Mouse (Mus musculus): ENCODE data around the gene Simc1. TPM values are rescaled to one million over a fixed set of nuclear protein-coding genes. Genes with fewer than 3 reads are reported as not detected.

Gene Simc1
- polyA plus RNA-seq (2015; fragmentation: Nextera tagmentation; extraction: Ambion mirVana) = 2.0 and 2.4 TPM in 2 replicates

- Histone ChIP-seq H3K9ac (peak within 1 kb of the TSS; percentile 73), H3K36me3 (replicated peaks) (no peaks in the 10 kb centered on the region), H3K4me2 (peak within 1 kb of the TSS; percentile 100), H3K27me3 (peaks cover 37% of the 10 kb centered on the region), H3K4me1 (replicated peaks) (peaks cover 29% of the 10 kb centered on the region), H3K27ac (replicated peaks) (peak within 1 kb of the TSS; percentile 45; the same call in 1 of the 2 replicates), H3K4me3 (replicated peaks) (peak within 1 kb of the TSS; percentile 72), H3K9me3 (replicated peaks) (no peaks in the 10 kb centered on the region)
- under 1% methylated on average over 105 of the region's 105 CpGs for WGBS (ENCODE audit: insufficient replicate concordance)
- ATAC-seq (ENCODE audit: insufficient read depth) = peak; percentile 91
These were observed at the start of gene Simc1 for GRCm38 (mm10) chr13:54503604-54504521. TSS of gene Simc1 (plus strand) at chr13:54503779.

DNA sequence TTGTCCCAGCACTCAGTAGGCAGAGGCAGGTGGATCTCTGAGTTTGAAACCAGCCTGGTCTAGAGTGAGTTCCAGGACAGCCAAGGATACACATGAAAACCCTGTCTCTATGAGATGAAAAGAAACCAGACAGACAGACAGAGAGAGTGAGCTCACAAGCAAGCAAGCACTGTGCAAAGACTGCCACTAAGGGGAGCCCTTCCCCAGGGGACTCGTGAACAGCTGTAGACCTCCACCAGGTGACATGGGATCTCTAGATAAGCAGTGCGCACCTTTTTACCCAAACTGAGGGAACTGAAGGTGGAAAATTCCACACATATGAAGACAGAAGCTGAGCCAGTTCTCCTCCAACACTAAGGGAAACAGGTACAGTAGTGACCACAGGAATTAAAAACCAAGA lies 46.5 kb upstream of the Simc1 start:
- ATAC-seq (ENCODE audit: insufficient read depth) = no peak
- Histone ChIP-seq H3K4me1 (replicated peaks) (no peaks in the 10 kb centered on the region; the same call in 1 of the 2 replicates), H3K9ac (no peak overlapping the region), H3K36me3 (replicated peaks) (peaks cover 59% of the 10 kb centered on the region), H3K27ac (replicated peaks) (no peak overlapping the region), H3K9me3 (replicated peaks) (no peaks in the 10 kb centered on the region), H3K4me3 (replicated peaks) (no peak overlapping the region), H3K27me3 (no peaks in the 10 kb centered on the region), H3K4me2 (no peak overlapping the region)
- 61% methylated on average over 2 of the region's 2 CpGs for WGBS (ENCODE audit: insufficient replicate concordance)

DNA sequence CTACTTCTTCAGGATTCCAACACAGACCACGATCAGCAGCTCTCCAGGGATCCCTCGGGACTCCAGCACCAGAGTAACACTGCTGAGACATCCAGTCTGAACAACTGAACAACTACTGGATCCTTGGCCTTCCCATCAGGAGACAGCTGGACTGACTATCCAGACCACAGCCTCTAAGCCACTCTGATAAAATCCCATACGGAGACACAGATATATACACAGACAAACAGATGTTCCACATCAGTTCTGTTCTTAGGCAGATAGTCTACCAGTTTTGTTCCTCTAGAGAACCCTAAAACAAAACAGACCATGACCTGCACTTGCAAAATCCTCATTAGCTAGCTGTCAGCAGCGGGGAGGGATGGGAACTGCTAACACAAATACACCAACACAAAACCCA lies 44.3 kb upstream of the Simc1 start:
- Histone ChIP-seq H3K4me3 (replicated peaks) (no peak overlapping the region), H3K27ac (replicated peaks) (no peak overlapping the region), H3K9ac (no peak overlapping the region), H3K4me1 (replicated peaks) (no peaks in the 10 kb centered on the region; the same call in 1 of the 2 replicates), H3K36me3 (replicated peaks) (peaks cover 81% of the 10 kb centered on the region), H3K4me2 (no peak overlapping the region), H3K27me3 (no peaks in the 10 kb centered on the region), H3K9me3 (replicated peaks) (no peaks in the 10 kb centered on the region)
- no peak for ATAC-seq (ENCODE audit: insufficient read depth)
- WGBS (ENCODE audit: insufficient replicate concordance) = 78% methylated on average over 4 of the region's 4 CpGs

DNA sequence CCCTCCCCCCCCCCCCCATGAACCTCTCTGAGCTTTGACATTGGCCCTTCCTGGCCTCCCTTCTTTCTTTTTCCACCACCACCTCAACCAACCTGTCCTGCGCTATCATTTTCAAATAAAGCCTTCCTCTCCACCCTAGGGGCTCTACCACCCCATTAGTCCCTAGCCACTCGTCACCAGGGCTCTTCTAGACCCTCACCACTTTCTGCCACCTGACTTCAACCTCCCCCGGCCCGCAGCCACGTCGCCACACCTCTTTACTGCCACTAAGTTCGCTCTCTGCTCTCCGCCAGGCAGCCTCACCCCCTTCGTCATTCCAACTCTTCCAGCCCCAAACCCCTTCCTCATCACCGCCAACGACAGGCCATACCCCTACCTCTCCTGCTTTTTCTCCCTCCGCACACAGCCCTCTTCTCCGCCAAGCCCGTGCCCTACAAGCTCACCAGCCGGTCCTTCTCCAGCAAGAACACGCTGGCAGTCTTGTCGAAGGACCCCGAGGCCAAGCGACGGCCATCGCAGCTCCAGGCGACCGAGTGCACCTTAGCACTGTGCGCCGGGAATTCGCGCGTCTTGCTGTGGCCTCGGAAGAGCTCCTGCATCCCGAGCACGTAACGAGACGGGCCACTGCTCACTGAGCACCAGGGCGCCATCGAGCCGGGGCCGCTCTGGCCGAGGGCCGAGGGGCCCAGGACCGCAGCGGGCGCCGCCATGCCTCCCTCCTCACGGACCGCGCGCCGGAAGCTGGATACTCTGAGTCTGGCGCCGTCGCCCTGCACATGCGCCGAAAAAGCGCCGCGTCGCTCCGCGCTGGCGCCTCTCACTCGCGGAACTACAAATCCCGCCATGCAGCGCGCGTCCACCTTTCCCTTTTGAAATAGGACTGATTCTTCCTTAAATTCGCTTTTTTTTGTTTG lies 35.2 kb upstream of the Simc1 start, which contains the start of gene Thoc3:
Gene Thoc3, minus strand, starts transcription at position 752 of the 914 bp plus-strand sequence.
- H3K4me2 ChIP-seq = peak within 1 kb of the TSS; percentile 93
- H3K27me3 ChIP-seq = no peaks in the 10 kb centered on the region
- H3K27ac ChIP-seq (replicated peaks) = peak within 1 kb of the TSS; percentile 39
- H3K36me3 ChIP-seq (replicated peaks) = peaks cover 45% of the 10 kb centered on the region
- H3K9ac ChIP-seq = peak within 1 kb of the TSS; percentile 81
- no peaks in the 10 kb centered on the region for H3K9me3 ChIP-seq (replicated peaks)
- under 1% methylated on average over 67 of the region's 67 CpGs for WGBS (ENCODE audit: insufficient replicate concordance)
- peak; percentile 97 for ATAC-seq (ENCODE audit: insufficient read depth)
- H3K4me3 ChIP-seq (replicated peaks) = peak within 1 kb of the TSS; percentile 94
- peaks cover 15% of the 10 kb centered on the region for H3K4me1 ChIP-seq (replicated peaks)

- WGBS (ENCODE audit: insufficient replicate concordance) = 13% methylated on average over 4 of the region's 4 CpGs
These were observed 34.6 kb upstream of the Simc1 start for GRCm38 (mm10) chr13:54469012-54469354.

DNA sequence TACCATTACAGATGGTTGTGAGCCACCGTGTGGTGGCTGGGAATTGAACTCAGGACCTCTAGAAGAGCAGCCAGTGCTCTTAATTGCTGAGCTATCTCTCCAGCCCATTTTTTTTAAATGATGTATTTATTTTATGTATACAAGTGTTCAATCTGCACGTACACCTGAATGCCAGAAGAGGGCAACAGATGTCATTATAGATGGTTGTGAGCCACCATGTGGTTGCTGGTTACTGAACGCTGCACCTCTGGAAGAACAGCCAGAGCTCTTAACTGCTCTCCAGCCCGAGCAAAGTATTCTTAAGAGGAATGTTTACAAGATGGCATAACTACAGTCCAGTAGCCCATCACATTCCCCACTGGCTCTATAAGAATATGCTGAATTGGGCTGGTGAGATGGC lies 31.6 kb upstream of the Simc1 start:
- H3K4me3 ChIP-seq (replicated peaks) = no peak overlapping the region
- no peak overlapping the region for H3K4me2 ChIP-seq
- H3K9me3 ChIP-seq (replicated peaks) = no peaks in the 10 kb centered on the region
- no peak overlapping the region for H3K27ac ChIP-seq (replicated peaks)
- ATAC-seq (ENCODE audit: insufficient read depth) = no peak
- H3K4me1 ChIP-seq (replicated peaks) = peaks cover 14% of the 10 kb centered on the region
- H3K27me3 ChIP-seq = no peaks in the 10 kb centered on the region
- WGBS (ENCODE audit: insufficient replicate concordance) = 75% methylated on average over 4 of the region's 4 CpGs
- H3K9ac ChIP-seq = no peak overlapping the region
- peaks cover 8% of the 10 kb centered on the region for H3K36me3 ChIP-seq (replicated peaks)

More at GRCm38 (mm10) chr13:54469012-54469354, 34.6 kb upstream of the Simc1 start:
- no peak overlapping the region; the same call in 1 of the 2 replicates for H3K27ac ChIP-seq (replicated peaks)
- no peaks in the 10 kb centered on the region for H3K27me3 ChIP-seq
- peak; percentile 75 for ATAC-seq (ENCODE audit: insufficient read depth)
- H3K4me2 ChIP-seq = peak overlapping the region; percentile 93
- H3K4me1 ChIP-seq (replicated peaks) = peaks cover 15% of the 10 kb centered on the region
- H3K9ac ChIP-seq = peak overlapping the region; percentile 45; the same call in 1 of the 2 replicates
- no peaks in the 10 kb centered on the region for H3K9me3 ChIP-seq (replicated peaks)
- H3K36me3 ChIP-seq (replicated peaks) = peaks cover 38% of the 10 kb centered on the region
- peak overlapping the region; percentile 94 for H3K4me3 ChIP-seq (replicated peaks)

- no peak overlapping the region for H3K4me3 ChIP-seq (replicated peaks)
- H3K4me1 ChIP-seq (replicated peaks) = no peaks in the 10 kb centered on the region
- whole genome bisulfite sequencing (ENCODE audit: insufficient replicate concordance) = 46% methylated on average over 2 of the region's 2 CpGs
- H3K27me3 ChIP-seq = no peaks in the 10 kb centered on the region
- no peak overlapping the region for H3K4me2 ChIP-seq
- ATAC-seq (ENCODE audit: insufficient read depth) = no peak
- H3K9ac ChIP-seq = no peak overlapping the region
- no peaks in the 10 kb centered on the region for H3K36me3 ChIP-seq (replicated peaks)
- no peaks in the 10 kb centered on the region for H3K9me3 ChIP-seq (replicated peaks)
- no peak overlapping the region for H3K27ac ChIP-seq (replicated peaks)
These were observed 28.6 kb upstream of the Simc1 start for GRCm38 (mm10) chr13:54474996-54475395.

- WGBS (ENCODE audit: insufficient replicate concordance) = 23% methylated on average over 5 of the region's 5 CpGs
- H3K9ac ChIP-seq = no peak overlapping the region
- no peaks in the 10 kb centered on the region for H3K27me3 ChIP-seq
- no peaks in the 10 kb centered on the region for H3K36me3 ChIP-seq (replicated peaks)
- ATAC-seq (ENCODE audit: insufficient read depth) = no peak
- no peaks in the 10 kb centered on the region for H3K9me3 ChIP-seq (replicated peaks)
- no peak overlapping the region for H3K4me3 ChIP-seq (replicated peaks)
- H3K4me2 ChIP-seq = no peak overlapping the region
- no peak overlapping the region for H3K27ac ChIP-seq (replicated peaks)
- H3K4me1 ChIP-seq (replicated peaks) = no peaks in the 10 kb centered on the region
These were observed 27.9 kb upstream of the Simc1 start for GRCm38 (mm10) chr13:54475702-54476101.

DNA sequence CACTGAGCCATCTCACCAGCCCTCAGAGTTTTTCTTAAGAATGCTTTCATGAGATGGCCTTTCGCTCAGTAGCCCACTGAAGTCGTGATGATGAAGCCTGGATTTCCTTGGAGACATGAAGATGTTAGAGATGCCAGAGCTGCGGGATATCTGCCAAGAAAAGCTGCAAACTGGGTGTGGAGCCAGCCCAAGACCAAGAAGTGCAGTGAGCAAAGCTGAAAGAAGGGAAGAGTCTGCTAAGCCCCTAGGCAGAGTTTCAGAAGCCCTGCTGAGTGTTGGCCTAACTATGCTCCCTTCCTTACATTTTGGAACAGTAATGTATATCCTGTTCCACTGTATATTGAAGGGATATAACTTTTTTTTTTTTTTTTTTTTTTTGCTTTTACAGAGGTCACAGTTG lies 24.3 kb upstream of the Simc1 start:
- H3K27ac ChIP-seq (replicated peaks) = no peak overlapping the region
- H3K4me1 ChIP-seq (replicated peaks) = no peaks in the 10 kb centered on the region
- no peaks in the 10 kb centered on the region for H3K27me3 ChIP-seq
- H3K36me3 ChIP-seq (replicated peaks) = no peaks in the 10 kb centered on the region
- no peak for ATAC-seq (ENCODE audit: insufficient read depth)
- no peak overlapping the region for H3K9ac ChIP-seq
- 47% methylated on average over 3 of the region's 3 CpGs for WGBS (ENCODE audit: insufficient replicate concordance)
- no peak overlapping the region for H3K4me3 ChIP-seq (replicated peaks)
- H3K9me3 ChIP-seq (replicated peaks) = no peaks in the 10 kb centered on the region
- H3K4me2 ChIP-seq = no peak overlapping the region

GRCm38 (mm10) chr13:54481498-54481897 lies 22.1 kb upstream of the Simc1 start:
- 71% methylated on average over 14 of the region's 14 CpGs for WGBS (ENCODE audit: insufficient replicate concordance)

GRCm38 (mm10) chr13:54490411-54490810 lies 13.2 kb upstream of the Simc1 start:
- 57% methylated on average over 5 of the region's 5 CpGs for WGBS (ENCODE audit: insufficient replicate concordance)

More at GRCm38 (mm10) chr13:54481498-54481897, 22.1 kb upstream of the Simc1 start:
- H3K4me2 ChIP-seq = no peak overlapping the region
- H3K27ac ChIP-seq (replicated peaks) = no peak overlapping the region
- no peaks in the 10 kb centered on the region for H3K4me1 ChIP-seq (replicated peaks)
- H3K9ac ChIP-seq = no peak overlapping the region
- H3K4me3 ChIP-seq (replicated peaks) = no peak overlapping the region
- H3K27me3 ChIP-seq = no peaks in the 10 kb centered on the region
- no peaks in the 10 kb centered on the region for H3K9me3 ChIP-seq (replicated peaks)
- no peak for ATAC-seq (ENCODE audit: insufficient read depth)
- H3K36me3 ChIP-seq (replicated peaks) = no peaks in the 10 kb centered on the region

More at GRCm38 (mm10) chr13:54490411-54490810, 13.2 kb upstream of the Simc1 start:
- no peak overlapping the region for H3K9ac ChIP-seq
- no peaks in the 10 kb centered on the region for H3K36me3 ChIP-seq (replicated peaks)
- H3K4me2 ChIP-seq = no peak overlapping the region
- H3K4me1 ChIP-seq (replicated peaks) = no peaks in the 10 kb centered on the region
- no peaks in the 10 kb centered on the region for H3K27me3 ChIP-seq
- ATAC-seq (ENCODE audit: insufficient read depth) = no peak
- no peaks in the 10 kb centered on the region for H3K9me3 ChIP-seq (replicated peaks)
- no peak overlapping the region for H3K27ac ChIP-seq (replicated peaks)
- no peak overlapping the region for H3K4me3 ChIP-seq (replicated peaks)

All from liver, embryonic 15.5 days (tissue).